Mouse (Mus musculus) lung, postnatal 4 days (tissue): Measurements from ENCODE around the gene St13.
A peak's percentile ranks its signal among the peaks of the same experiment; 100 is the strongest.

ENCODE experiments used
- DNase-seq, 2 experiments: peaks; one replicate each; pipeline ENCODE4 v3.0.0; 2021

St13 gene

DNA sequence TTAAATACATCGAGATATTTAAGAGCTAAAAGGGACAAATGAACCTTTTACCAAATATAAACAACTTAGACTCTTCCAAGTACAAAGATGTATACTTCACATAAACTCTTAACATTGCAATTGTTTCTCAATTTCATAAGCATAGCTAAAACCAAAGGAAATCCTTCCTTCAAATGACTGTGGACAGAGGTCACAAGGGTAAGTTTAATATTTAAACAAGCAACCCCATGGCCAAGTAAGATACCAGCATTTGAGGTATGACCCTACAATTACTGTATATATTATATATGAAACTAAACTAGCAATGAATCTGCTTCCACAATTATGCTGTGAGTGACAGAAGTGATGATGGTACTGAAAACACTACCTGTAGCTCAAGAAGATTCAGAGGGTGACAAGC, 35.6 kb downstream of the St13 start:
- DNase-seq: no peak

DNA sequence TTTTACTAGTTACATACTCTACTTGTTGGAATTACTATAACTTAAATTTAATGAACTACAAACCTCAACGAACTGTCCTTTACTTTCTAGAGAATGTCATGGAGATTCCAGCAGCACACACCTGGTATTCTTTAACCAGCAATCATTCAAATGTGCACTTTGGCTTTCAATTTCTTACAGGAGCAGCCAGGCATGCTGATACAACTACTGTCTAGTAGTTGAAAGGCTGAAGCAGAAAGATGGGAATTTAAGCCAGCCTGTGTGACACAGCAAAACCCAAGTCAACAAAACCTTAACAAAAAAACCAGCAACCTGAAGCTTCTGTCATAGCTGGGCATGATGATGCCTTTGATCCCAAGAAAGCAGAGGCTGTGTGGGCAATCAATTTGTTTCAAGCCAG, 37.4 kb downstream of the St13 start:
- DNase-seq: no peak

DNA sequence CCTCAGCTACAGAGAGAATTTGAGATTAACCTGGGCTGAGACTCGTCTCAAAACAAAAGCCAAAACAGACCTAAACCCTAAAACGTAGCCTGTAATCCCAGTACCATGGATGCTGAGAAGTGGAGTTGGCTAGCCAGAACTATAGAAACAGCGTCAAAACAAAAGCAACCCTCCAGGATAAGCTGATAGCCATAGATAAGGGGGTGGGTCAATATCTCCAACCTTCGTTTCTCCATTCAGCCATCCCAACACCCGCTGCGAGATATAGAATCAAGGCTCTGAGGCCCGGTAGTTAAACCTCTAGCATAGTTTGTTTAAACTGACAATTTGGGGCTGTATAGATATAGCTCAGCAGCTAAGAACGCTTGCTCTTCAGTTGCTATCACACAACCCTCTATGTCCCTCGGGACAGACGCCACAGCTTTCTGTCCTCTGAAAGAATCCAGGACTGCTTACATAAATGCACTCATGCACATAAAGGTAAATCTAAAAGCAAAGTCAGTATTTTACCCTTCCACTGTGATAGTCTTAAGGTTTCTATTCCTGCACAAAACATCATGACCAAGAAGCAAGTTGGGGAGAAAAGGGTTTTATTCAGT, 38.4 kb downstream of the St13 start:
- DNase-seq: no peak

DNA sequence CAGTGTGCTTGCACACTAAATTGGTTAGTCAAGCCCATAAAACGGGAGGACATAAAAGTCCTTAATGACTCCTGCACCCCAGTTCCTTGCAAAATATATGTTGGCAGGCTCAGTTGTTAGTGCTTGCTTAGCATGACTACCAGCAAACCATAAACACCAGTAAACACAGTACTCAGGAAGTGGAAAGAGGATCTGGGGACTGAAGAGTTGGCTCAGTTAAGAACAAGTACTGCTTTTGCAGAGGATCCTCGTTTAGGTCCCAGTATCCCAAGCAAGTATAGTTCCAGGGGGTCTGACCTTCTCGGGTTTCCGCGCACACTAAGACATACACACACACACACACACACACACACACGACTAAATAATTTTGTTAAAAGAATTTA, 38.9 kb downstream of the St13 start:
- no peak for DNase-seq

DNA sequence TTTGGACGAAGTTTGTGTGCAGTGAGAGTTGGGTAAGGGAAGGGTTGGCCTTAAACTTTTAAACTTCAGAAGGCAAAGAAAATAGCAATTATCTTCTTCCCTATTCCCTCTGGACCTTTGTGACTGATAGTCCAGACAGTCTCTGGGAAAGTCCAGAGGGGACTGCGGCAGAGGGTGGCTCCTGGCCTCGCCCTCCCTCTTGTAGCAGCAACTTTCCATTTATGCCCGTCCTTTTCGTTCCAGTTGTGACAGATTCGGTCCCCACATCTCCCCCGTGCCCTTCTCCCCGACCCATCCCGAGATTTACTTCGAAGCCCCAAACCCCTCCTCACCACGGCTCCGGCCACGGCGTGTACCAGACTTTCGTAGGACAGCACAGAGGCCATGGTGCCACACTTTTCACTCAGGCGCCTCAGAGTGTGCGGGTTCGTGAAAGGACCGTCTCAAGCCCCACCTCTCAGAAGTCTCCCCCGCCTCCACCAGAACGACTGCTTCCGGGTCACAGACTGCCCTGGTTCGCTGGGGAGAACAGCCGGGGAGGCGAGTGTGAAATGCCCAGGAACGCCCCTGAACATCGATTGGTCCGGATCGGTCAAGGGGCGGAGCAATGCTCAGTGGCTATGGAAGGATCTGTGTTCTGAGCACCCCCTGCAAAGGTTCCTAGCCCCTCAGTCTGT, 39.4 kb downstream of the St13 start, which contains the start of gene Slc25a17:
Gene Slc25a17, minus strand, starts transcription at position 468 of the 677 bp plus-strand sequence.
- peak; percentile 97 for DNase-seq

DNA sequence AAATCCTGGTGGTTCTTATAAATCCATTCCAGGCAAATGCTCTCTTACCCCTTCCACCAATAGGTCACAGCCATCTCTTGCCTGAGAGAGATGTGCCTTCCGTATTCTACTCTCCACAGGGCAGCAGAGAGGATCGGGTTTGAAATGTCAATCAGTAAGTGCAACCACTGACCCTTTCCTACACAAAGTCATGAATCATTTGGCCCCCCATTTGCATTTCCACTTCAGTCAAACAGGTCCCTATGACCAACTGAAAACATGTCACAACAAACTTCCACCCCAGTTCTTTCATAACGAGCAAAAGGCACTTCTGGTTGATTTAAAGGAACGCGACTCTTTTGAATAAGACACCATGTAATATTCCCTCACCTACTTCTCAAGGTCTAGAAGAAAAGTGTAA, 40.5 kb downstream of the St13 start:
- no peak for DNase-seq

DNA sequence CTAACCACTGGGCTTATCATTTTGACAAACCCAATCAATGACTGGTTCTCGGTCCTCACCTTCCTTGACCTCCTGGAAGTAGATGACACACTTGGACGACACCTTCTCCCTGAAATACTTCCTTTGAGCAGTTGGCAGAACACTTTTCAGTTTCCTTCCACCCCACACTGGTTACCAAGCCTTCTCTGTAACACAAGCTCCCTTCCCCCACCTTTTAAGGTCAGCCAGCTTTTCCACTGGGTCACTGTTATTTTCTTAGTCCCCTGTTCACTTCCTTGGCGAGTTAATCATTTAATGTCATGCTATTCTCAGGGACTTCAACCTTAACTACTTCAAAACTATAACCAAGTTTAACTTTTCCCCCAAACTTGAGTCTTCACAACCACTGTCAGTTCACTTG, 40.9 kb downstream of the St13 start:
- no peak for DNase-seq

DNA sequence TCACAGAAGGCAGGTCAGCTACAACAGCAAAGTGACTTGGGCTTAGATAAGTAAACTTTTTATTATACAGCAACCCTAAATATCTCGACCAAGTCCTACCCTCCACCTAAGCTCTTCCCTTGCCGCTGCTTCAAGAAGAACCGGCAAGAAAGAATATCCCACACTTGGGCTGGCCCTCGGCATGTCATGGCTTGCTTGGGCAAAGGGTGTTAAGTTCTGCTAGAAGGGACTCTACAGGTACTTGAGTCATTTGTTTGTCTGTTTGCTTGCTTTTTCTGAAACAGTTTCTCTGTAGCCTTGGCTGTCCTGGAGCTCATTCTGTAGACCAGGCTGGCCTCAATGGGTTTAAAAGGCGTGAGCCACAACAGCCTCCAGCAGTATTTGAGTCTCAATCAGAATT, 42.9 kb downstream of the St13 start:
- DNase-seq: no peak

DNA sequence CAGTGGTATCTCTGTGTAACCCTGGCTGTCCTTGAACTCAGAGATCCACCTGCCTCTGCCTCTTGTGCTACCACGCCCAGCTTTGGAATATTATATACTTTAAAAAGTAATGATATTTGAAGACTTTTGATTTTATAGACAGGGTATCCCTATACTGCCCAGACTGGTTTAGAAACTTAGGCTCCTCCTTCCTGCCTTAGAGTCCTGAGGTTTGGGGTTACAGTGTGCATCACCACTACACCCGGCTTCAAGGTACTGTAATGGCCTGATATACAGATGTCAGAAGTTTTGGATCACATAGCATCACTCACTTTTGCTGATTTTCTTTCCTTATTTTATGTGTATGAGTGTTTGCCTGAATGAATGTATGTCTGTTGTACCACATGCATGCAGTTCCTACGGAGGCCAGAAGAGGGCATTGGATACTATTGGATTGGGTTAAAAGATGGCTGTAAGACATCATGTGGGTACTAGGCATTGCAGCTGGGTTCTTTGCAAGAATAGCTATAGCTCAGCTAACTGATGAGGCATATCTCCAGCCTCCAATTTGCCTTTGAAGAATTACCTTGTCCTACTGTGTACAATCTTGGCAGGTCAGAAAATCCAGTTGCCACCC, 44.6 kb downstream of the St13 start:
- peak in 1 of 2 experiments; percentile 57 for DNase-seq

DNA sequence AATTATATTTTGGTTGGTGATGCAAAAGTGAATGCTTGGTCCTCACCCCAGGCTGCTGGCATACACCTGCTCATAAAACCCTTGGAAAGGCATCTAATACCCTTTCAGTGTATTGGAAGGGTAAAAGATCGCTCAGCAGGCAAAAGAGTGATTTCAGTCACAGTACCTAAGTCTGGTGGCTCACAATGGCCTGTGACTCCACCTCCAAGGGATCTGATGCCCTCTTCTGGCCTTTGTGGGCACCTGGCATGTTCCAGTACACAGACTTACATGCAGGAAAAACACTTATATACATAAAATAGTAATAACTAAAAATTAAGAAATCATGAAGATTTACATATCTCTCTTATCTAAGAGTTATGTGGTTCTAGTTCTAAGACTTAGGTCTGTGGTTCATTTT, 47.2 kb downstream of the St13 start:
- DNase-seq: no peak

DNA sequence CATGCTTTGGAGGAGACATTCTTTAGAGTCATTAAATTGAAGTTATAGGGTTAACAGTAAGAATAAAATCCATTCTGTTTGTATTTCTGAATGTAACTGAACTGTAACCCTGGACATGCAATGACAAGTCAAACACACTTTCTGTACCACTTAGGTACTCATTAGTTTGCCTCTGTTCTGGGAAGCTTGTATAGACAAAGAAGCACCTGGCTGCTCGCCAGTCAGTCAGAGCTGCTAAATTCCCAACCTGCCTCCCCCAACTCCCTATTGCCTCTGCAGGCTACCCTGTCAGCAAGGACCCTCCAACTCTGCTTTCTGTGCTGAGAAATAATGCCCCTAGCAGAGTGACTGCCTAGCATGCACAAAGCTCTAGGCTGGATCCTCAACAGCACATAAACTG, 49.5 kb downstream of the St13 start:
- no peak for DNase-seq

DNA sequence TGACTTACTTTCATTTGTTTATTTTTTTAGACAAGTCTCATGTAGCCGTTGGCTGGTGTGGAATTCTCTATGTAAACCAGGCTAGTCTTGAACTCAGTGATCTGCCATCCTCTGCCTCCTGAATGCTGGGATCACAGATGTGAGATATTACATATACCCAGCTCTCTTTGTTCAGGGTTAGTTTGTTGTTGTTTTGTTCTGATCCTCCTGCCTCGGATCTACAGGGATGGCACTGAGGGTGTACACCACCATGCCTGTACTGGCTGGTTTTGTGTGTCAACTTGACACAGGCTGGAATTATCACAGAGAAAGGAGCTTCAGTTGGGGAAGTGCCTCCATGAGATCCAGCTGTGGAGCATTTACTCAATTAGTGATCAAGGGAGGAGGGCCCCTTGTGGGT, 51.5 kb downstream of the St13 start:
- no peak for DNase-seq

DNA sequence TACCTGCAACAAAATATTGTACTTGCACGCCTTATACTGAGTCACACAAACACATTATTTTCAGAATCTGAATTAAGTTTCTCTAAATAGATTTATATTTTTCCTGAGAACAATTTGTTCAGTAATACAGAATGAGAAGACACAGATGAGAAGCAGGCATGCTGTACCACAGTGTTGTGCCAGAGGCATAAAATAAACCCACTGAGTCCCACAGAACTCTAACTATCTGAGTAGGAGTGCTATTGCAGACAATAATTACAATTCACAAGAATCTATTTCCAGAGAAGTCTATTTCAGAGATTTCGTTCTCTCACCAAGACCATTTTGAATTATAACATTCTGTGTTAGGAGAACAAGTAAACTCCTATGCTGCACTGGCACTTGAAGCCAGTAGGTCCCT, 52.4 kb downstream of the St13 start:
- no peak for DNase-seq

DNA sequence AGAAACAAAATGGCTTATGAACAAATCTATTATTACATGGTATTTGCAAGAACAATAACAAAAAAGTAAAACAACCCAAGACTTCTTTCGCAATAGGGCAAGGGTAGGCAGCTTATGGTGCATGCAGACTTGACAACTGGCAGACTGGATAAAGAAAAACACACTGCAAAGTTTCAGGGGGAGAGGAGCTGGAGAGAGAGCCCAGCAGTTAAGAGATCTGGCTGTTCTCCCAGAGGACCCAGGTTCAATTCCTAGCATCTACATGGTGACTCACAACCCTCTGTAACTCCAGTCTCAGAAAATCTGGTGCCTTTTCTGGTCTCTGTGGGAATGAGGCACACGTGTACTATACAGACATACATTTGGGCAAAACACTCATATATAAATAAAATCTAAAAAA, 58.5 kb downstream of the St13 start:
- DNase-seq: no peak

DNA sequence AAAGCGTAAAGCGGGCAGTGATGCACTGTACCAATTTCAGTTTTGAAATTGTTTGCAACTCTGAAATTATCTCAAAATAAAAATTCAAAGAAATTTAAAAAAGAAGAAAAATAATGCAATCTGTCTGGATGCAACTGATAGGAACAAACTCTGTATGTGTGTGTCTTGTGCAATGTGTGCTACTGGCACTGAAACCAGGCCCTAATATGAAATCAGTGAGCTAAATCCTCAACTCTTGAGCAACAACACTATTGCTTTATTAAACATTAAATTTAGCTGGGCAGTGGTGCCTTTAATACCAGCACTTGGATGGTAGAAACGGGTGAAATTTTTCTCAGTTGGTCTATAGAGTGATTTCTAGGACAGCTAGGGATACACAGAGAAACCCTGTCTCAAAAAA, 60.7 kb downstream of the St13 start:
- DNase-seq: no peak

DNA sequence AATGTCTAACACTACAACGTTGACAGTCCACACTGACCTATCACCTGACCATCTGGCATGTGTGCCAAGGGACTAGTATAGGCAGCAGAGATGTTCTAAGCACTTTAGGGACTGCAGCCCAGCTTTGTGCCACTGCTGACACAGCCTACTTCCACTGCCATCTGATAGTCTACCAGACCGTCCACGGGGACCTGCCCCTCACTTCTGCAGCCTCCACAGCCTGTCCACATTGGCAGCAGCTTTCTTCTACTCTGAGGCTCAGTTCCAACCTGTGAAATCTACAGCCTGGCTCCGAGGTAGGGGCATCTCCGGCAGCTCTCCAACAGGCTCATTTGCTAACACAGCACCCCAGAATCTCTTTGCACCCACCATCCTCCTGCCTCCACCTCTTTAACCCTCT, 63.4 kb downstream of the St13 start:
- DNase-seq: no peak

DNA sequence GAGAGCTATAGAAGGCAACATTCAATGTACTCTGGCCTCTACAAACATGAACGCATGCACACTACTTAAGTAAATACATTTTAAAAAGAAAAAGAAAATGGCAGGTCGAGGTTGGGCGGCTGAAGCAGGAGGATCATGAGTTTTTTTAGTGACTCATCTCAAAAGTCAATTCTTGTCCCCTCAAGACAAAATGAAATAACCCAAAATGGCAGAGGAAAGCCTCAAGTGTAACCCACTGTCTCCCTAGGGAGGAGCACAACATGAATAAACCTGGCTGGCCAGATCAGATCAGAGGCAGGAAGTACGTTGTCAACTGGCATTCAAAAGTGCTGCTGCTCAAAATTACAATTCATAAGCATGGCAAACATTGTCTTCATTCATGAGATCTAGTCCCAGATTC, 67.4 kb downstream of the St13 start:
- DNase-seq: no peak

DNA sequence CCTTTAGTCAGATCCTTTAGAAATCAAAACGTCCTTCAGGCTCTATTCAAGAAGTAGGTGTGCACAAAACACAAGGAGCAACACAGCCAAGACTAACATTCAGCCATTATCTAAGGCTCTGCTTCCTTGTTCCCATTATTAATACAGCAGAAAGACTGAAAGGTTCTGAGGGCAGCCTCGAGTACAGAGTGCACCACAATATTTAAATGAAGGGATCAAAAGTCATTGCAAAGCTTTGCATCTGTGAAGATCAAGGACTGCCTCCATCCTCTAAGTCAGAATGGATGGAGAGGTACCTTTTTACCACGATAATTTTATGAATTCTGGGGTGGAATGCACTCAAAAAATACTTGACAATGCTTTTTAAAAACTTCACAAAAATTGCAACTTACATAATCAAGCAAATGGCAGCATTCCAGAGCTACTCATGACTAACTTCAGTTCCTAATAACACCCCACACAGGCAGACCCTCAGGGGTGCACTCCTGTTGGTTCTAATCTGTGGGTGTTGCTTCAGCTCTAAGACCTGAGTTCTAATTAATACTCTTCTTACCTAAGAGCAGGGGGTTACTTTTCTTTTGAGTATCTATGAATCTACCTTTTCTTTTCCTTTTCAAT, 69.0 kb downstream of the St13 start:
- no peak for DNase-seq

DNA sequence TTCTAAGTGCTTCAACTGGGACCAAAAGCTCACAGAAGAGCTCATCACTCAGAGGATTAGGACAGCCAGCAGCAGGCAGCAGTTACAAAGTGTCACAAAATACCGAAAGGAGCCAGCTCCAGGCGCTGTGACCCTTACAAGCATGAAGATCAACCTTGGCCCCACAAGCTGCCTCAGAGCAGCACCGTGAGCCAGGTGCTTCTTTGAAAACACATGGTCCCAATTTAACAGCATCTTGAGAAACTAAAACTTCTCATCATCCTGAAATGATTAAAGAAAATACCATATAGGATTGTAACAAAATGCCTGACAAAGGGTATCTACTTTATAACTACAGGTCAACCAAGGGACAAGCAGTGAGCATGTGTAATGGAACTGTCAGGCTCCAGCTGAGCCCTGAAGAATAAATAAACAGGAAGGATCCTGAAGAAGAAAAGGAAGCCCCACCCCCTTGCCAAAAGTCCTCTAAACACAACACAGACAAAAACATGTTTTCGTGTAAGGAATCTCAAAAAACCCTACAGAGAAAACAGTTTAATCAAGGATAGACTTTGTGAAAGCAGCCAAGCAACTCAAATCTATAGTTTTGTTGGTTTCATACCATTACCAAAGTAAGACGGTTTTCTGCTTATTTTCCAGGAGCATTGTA, 70.0 kb downstream of the St13 start:
- DNase-seq: peak in 1 of 2 experiments; percentile 17

DNA sequence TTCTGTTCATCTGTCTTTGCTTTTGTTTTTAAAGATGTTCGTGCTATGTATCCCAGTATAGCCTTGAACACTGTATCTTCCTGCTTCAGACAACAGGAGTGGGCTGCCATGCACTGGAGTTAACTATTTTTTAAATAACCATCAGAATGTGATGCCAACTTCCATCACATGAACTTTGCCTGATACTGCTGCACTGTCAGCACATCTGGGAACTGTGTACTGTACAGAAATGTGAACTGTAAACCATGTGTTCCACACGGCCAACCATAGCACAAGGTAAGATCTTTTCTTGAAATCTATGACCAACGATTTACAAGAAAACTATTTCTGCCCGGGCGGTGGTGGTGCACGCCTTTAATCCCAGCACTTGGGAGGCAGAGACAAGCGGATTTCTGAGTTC, 72.4 kb downstream of the St13 start:
- DNase-seq: no peak

DNA sequence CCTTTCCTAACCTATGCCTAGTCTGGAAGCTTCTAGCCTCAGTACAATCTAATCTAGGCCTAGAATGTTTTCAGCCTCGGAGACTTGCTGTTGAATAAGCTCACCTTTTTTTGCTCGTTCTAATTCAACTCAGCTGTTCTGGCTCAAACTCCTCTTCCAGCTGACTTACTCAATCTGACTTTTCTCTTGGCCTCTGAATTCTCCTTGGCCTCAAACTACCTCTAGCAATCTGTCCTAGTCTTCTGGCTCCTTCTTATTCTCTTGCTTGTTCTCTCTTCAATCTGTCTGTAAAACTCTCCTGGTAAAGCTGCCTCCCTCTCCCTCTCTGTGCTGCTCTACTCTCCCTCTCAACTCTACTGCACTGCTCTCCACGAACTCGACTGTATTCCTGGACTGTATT, 74.9 kb downstream of the St13 start:
- no peak for DNase-seq

DNA sequence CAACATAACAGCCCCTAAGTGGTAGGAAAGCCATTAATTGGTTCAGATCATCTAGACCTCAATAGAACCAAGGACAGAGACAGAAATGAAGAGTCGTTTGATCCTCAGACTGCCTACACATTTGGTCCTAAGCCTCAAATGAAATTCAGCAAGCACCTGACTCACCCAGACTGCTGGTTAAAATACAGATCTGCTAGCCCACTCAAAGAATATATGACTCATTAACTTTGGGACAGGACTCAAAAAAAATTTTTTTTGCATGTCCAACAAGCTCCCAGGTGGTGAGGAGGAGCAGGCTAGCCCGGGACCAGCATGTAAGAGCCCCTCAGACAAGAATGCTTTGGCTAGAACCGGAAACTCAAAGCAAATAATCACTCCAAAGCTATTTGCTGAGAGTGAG, 79.7 kb downstream of the St13 start:
- no peak for DNase-seq

DNA sequence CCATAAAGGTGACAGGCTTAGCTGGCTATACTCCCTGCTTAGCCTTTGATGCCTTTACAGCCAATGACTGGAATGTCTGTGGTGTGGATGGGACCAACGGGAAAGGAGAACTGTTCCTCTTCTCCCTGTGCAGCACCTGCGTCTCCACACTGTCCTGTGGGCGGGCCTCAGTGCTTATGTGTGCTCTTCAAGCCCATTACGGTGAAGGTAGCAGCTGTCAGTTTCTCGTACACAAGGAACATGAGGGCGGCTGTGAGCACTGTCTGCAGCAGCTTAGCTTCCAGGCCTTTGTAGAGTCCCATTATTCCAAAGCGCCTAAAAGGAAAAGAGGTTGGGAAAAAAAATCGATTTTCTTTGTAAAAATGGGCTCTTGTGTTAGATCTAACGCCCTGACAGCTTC, 80.4 kb downstream of the St13 start:
- no peak for DNase-seq

DNA sequence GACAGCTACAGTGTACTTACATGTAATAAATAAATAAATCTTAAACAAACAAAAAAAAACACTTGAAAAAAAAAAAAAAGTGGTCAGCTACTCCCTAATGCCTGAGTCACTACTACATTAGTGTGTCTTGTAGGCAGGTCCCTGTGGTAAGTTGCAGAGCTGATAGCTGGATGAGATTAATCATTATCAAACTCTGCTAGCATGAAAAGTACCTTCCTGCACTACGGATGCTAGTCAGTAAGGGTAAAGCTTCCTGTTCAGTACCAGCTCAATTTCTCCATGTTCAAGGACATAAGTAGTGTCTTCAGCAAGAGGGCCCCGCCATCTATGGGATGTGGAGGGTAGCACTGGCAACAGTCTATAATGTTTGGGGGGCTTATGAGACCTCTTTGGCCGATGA, 85.9 kb downstream of the St13 start:
- DNase-seq: no peak
